Mouse (Mus musculus): ENCODE data around the gene Vps36. TPM values are rescaled to one million over a fixed set of nuclear protein-coding genes. Genes with fewer than 3 reads are reported as not detected.

Gene Vps36
- polyA plus RNA-seq, 1 experiment from 2014 or later = 47.3 TPM

GRCm38 (mm10) chr8:22164431-22164830, 28.2 kb upstream of the Vps36 start:
- Histone ChIP-seq H3K4me3 (ENCODE audit: low read length) (no peak overlapping the region), H3K9ac (ENCODE audit: low read length) (no peak overlapping the region), H3K9me3 (ENCODE audit: control insufficient read depth, low read length) (no peaks in the 10 kb centered on the region), H3K27me3 (ENCODE audit: control insufficient read depth, insufficient read depth, low read depth, low read length) (no peaks in the 10 kb centered on the region), H3K4me2 (ENCODE audit: low read depth, low read length) (no peak overlapping the region), H3K36me3 (ENCODE audit: control insufficient read depth, insufficient read depth, low read length) (peaks cover 14% of the 10 kb centered on the region), H3K27ac (ENCODE audit: low read length) (no peak overlapping the region), H3K4me1 (replicated peaks; ENCODE audit: control insufficient read depth, insufficient read depth, low read length) (peaks cover 6% of the 10 kb centered on the region; the same call in 1 of the 2 replicates)
- ATAC-seq (ENCODE audit: low read depth) = no peak
- 77% methylated on average over 10 of the region's 10 CpGs for WGBS

DNA sequence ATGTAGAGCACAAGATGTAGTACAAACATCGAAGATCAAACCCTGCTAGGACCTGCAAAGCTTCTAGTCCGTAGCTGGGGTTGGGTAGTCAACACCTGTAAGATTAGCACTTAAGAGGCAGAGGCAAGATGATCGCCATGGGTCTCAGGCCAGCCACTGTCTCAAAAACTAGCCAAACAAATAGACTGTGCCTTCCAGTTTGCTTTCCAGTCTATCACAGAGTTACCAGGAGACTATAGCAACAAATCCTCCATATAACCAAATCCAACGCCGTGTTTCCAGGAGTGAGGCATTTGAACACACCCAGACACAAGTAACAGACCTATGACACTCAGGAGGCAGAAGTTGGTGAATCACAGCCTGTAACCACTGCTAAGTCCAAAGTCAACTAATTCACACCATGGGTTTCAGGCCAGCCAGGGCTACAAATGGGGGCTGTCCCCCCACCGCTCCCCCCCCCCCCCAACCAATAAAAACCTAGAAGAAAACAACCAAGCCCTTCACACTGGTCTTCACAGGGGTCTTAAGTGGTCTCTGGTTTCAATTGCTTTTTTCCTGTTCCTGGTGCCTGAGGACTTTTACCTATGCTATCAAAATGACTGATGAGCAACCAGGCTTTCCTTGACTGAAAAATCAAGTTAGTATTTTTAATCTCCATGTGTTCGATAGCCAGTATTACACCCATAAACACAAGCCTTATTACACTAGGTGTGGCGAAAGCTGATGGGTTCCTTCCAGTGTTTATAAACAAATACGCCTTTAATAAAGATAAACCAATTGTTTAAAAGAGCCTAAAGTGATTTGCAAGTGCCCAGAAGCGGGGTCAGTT, 27.1 kb upstream of the Vps36 start:
- 0 out of 2 replicates have a peak overlapping the region, but pooled peaks have one; percentile 30 for H3K27ac ChIP-seq (ENCODE audit: low read length)
- peak overlapping the region; percentile 59 for H3K4me2 ChIP-seq (ENCODE audit: low read depth, low read length)
- WGBS = 45% methylated on average over 10 of the region's 10 CpGs

DNA sequence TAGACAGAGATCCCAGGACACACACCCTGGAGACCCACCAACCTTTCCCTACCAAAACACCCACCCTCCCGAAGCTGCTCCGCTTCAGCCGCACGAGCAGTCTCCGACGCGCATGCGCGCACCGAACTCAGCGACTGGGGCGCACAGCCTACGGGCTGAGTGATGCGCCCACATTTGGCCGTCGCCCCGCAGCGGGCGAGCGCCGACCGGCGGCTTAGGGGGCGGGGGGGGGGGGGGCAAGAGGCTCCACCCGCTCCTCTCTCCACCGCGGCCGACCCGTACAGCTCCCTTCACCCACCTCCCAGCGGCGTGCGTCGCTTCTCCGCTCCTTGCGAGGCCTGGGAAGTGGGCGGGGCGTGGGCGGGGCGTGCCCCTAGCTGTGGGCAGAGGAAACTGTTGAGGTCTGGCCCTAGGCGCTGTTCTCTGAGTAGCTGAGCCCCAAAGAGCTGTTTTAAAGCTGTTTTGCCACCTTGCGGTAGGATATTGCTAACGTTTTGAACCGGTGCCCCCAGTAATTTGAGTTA, 26.5 kb upstream of the Vps36 start, which contains the start of gene Nek3:
Gene Nek3 (minus strand): TSS at position 356 of the 524 bp plus-strand sequence.
- H3K9ac ChIP-seq (ENCODE audit: low read length) = peak within 1 kb of the TSS; percentile 70
- H3K4me3 ChIP-seq (ENCODE audit: low read length) = peak within 1 kb of the TSS; percentile 65
- peak; percentile 99 for ATAC-seq (ENCODE audit: low read depth)
- peak within 1 kb of the TSS; percentile 59 for H3K4me2 ChIP-seq (ENCODE audit: low read depth, low read length)
- 0% methylated on average over 25 of the region's 43 CpGs for WGBS
- H3K36me3 ChIP-seq (ENCODE audit: control insufficient read depth, insufficient read depth, low read length) = peaks cover 16% of the 10 kb centered on the region
- H3K9me3 ChIP-seq (ENCODE audit: control insufficient read depth, low read length) = no peaks in the 10 kb centered on the region
- peaks cover 6% of the 10 kb centered on the region; the same call in 1 of the 2 replicates for H3K4me1 ChIP-seq (replicated peaks; ENCODE audit: control insufficient read depth, insufficient read depth, low read length)
- 0 out of 2 replicates have a peak within 1 kb of the TSS, but pooled peaks have one; percentile 30 for H3K27ac ChIP-seq (ENCODE audit: low read length)
- no peaks in the 10 kb centered on the region for H3K27me3 ChIP-seq (ENCODE audit: control insufficient read depth, insufficient read depth, low read depth, low read length)

More for the DNA sequence above, 27.1 kb upstream of the Vps36 start:
- Histone ChIP-seq H3K36me3 (ENCODE audit: control insufficient read depth, insufficient read depth, low read length) (peaks cover 16% of the 10 kb centered on the region), H3K27me3 (ENCODE audit: control insufficient read depth, insufficient read depth, low read depth, low read length) (no peaks in the 10 kb centered on the region), H3K4me1 (replicated peaks; ENCODE audit: control insufficient read depth, insufficient read depth, low read length) (peaks cover 6% of the 10 kb centered on the region; the same call in 1 of the 2 replicates), H3K9me3 (ENCODE audit: control insufficient read depth, low read length) (no peaks in the 10 kb centered on the region), H3K9ac (ENCODE audit: low read length) (peak overlapping the region; percentile 70), H3K4me3 (ENCODE audit: low read length) (peak overlapping the region; percentile 65)
- peak; percentile 16 for ATAC-seq (ENCODE audit: low read depth)

DNA sequence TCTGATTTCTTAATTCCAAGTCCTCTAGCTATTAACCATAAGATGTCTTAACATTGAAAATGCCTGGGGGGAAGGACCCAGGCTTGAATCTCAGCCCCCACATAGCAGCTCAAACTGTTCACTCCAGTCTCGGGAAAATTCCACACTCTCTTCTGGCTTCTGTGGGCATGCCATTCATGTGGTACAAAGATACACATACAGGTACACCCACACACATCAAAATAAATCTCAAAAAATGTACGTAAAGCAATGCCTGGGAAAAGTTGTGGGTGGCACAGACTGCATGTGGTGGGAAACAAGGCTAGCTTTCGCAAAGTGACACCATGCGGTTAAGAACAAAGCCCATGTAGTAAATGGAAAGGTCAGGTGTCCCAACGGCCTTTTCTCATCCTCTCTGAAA, 23.4 kb upstream of the Vps36 start:
- 91% methylated on average over 5 of the region's 5 CpGs for WGBS
- H3K9ac ChIP-seq (ENCODE audit: low read length) = no peak overlapping the region
- H3K4me2 ChIP-seq (ENCODE audit: low read depth, low read length) = no peak overlapping the region
- H3K4me1 ChIP-seq (replicated peaks; ENCODE audit: control insufficient read depth, insufficient read depth, low read length) = peaks cover 6% of the 10 kb centered on the region; the same call in 1 of the 2 replicates
- ATAC-seq (ENCODE audit: low read depth) = no peak
- H3K36me3 ChIP-seq (ENCODE audit: control insufficient read depth, insufficient read depth, low read length) = peaks cover 22% of the 10 kb centered on the region
- no peaks in the 10 kb centered on the region for H3K27me3 ChIP-seq (ENCODE audit: control insufficient read depth, insufficient read depth, low read depth, low read length)
- H3K9me3 ChIP-seq (ENCODE audit: control insufficient read depth, low read length) = no peaks in the 10 kb centered on the region
- H3K4me3 ChIP-seq (ENCODE audit: low read length) = no peak overlapping the region
- no peak overlapping the region for H3K27ac ChIP-seq (ENCODE audit: low read length)

DNA sequence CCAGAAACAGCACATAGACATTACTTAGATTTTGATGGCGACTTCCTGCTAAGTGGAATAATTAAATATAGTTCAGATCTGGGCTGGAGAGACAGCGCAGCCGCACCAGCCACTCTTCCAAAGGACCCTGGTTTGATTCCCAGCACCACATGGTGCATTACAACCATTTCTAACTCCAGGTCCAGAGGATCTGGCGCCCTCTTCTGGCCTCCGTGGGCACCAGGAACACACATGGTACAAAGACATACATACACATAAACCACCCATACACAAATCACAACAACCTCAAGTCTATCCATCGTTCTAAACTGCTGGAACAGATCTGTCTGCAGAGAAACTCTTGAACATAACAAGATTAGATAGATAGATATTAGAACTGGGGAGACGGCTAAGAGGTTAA, 16.6 kb upstream of the Vps36 start:
- Histone ChIP-seq H3K4me2 (ENCODE audit: low read depth, low read length) (no peak overlapping the region), H3K4me3 (ENCODE audit: low read length) (no peak overlapping the region), H3K36me3 (ENCODE audit: control insufficient read depth, insufficient read depth, low read length) (peaks cover 33% of the 10 kb centered on the region), H3K9ac (ENCODE audit: low read length) (no peak overlapping the region), H3K9me3 (ENCODE audit: control insufficient read depth, low read length) (no peaks in the 10 kb centered on the region), H3K27ac (ENCODE audit: low read length) (no peak overlapping the region), H3K27me3 (ENCODE audit: control insufficient read depth, insufficient read depth, low read depth, low read length) (no peaks in the 10 kb centered on the region), H3K4me1 (replicated peaks; ENCODE audit: control insufficient read depth, insufficient read depth, low read length) (peaks cover 7% of the 10 kb centered on the region; the same call in 1 of the 2 replicates)
- WGBS = 97% methylated on average over 7 of the region's 7 CpGs
- ATAC-seq (ENCODE audit: low read depth) = no peak

- Histone ChIP-seq H3K27ac (ENCODE audit: low read length) (peak overlapping the region; percentile 86), H3K9me3 (ENCODE audit: control insufficient read depth, low read length) (no peaks in the 10 kb centered on the region), H3K4me3 (ENCODE audit: low read length) (peak overlapping the region; percentile 93), H3K4me2 (ENCODE audit: low read depth, low read length) (peak overlapping the region; percentile 83), H3K36me3 (ENCODE audit: control insufficient read depth, insufficient read depth, low read length) (no peaks in the 10 kb centered on the region), H3K4me1 (replicated peaks; ENCODE audit: control insufficient read depth, insufficient read depth, low read length) (peaks cover 21% of the 10 kb centered on the region), H3K9ac (ENCODE audit: low read length) (peak overlapping the region; percentile 89), H3K27me3 (ENCODE audit: control insufficient read depth, insufficient read depth, low read depth, low read length) (no peaks in the 10 kb centered on the region)
- peak; percentile 43 for ATAC-seq (ENCODE audit: low read depth)
- 0% methylated on average over 3 of the region's 3 CpGs for WGBS
Measured at GRCm38 (mm10) chr8:22184884-22185283, 7.7 kb upstream of the Vps36 start.

GRCm38 (mm10) chr8:22185431-22186397, 6.9 kb upstream of the Vps36 start, which contains the start of gene Ckap2:
TSS of gene Ckap2 (minus strand) at chr8:22185819.
- Histone ChIP-seq H3K27me3 (ENCODE audit: control insufficient read depth, insufficient read depth, low read depth, low read length) (no peaks in the 10 kb centered on the region), H3K27ac (ENCODE audit: low read length) (peak within 1 kb of the TSS; percentile 86), H3K4me3 (ENCODE audit: low read length) (peak within 1 kb of the TSS; percentile 93), H3K4me1 (replicated peaks; ENCODE audit: control insufficient read depth, insufficient read depth, low read length) (peaks cover 16% of the 10 kb centered on the region), H3K4me2 (ENCODE audit: low read depth, low read length) (peak within 1 kb of the TSS; percentile 83), H3K36me3 (ENCODE audit: control insufficient read depth, insufficient read depth, low read length) (no peaks in the 10 kb centered on the region), H3K9ac (ENCODE audit: low read length) (peak within 1 kb of the TSS; percentile 89), H3K9me3 (ENCODE audit: control insufficient read depth, low read length) (no peaks in the 10 kb centered on the region)
- ATAC-seq (ENCODE audit: low read depth) = peak; percentile 97
- WGBS = 2% methylated on average over 60 of the region's 63 CpGs

GRCm38 (mm10) chr8:22193432-22194010, 912 bp downstream of the Vps36 start:
- 5% methylated on average over 12 of the region's 12 CpGs for WGBS
- Histone ChIP-seq H3K4me3 (ENCODE audit: low read length) (peak overlapping the region; percentile 86), H3K36me3 (ENCODE audit: control insufficient read depth, insufficient read depth, low read length) (peaks cover 4% of the 10 kb centered on the region; the same call in 1 of the 2 replicates), H3K9me3 (ENCODE audit: control insufficient read depth, low read length) (no peaks in the 10 kb centered on the region), H3K4me2 (ENCODE audit: low read depth, low read length) (peak overlapping the region; percentile 65), H3K9ac (ENCODE audit: low read length) (peak overlapping the region; percentile 97), H3K27me3 (ENCODE audit: control insufficient read depth, insufficient read depth, low read depth, low read length) (no peaks in the 10 kb centered on the region), H3K27ac (ENCODE audit: low read length) (peak overlapping the region; percentile 99), H3K4me1 (replicated peaks; ENCODE audit: control insufficient read depth, insufficient read depth, low read length) (peaks cover 9% of the 10 kb centered on the region)
- ATAC-seq (ENCODE audit: low read depth) = peak; percentile 62
